Mouse (Mus musculus) myocyte (in vitro differentiated cells): ENCODE measurements at regions not wholly inside any gene's neighbourhood (a gene's known extent, or its start where the extent isn't known, plus 50 kb on each side); places are given as distances from the start of the nearest gene placed in this dataset.

Source experiments
- E2F4 ChIP-seq: IDR thresholded peaks from one replicate; pipeline ENCODE4 v1.6.1; 2011; ENCODE audit warnings: mild to moderate bottlenecking, control low read depth, moderate library complexity; ENCODE audit not compliant: insufficient read depth
- MYOG ChIP-seq, 3 experiments: IDR thresholded peaks; one replicate each; pipeline ENCODE4 v1.6.1; 2011; ENCODE audit warnings: control low read depth in 2 of 3, low read depth in 2 of 3, mild to moderate bottlenecking in 2 of 3; ENCODE audit not compliant: insufficient read length in 2 of 3, control insufficient read depth in 1 of 3, insufficient read depth in 1 of 3
- POLR2A ChIP-seq: IDR thresholded peaks from one replicate; pipeline ENCODE4 v1.6.1; 2011; ENCODE audit warnings: low read depth, mild to moderate bottlenecking, control low read depth, moderate library complexity; ENCODE audit not compliant: insufficient read length
- POLR2AphosphoS2 ChIP-seq: IDR thresholded peaks from one replicate; pipeline ENCODE4 v1.6.1; 2011; ENCODE audit warnings: low read depth, control low read depth; ENCODE audit not compliant: insufficient read length
- TCF3 ChIP-seq: IDR thresholded peaks from one replicate; pipeline ENCODE4 v1.6.1; 2011; ENCODE audit warnings: low read depth, control low read depth; ENCODE audit not compliant: insufficient read length

DNA sequence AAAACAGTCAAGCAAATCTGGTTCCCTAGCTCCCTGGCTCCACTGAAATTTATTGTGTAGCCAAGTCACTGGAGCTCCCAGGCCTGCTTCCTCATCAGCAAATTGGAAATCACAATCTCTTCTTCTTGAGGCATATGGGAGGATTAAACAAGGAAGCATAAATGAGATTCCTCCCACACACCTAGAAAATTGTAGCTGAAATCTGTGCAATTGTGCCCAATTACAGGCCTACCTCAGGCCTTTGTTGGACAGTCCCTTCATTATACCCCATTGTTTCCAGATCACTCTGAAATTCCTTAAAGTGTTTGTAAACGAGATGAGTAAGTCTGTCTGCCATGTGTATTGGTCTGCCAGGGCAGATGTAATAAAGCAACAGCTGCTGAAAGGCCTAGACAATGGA lies 326.8 kb upstream of the Zfp703 start:
- TF ChIP-seq POLR2A (no peak), TCF3 (no peak), MYOG (IDR thresholded peaks at IDR 0.05; ENCODE audit: control insufficient read depth in 1 of 3, insufficient read depth in 1 of 3, insufficient read length in 2 of 3, low read depth in 2 of 3) (no peak), E2F4 (no peak), POLR2AphosphoS2 (no peak)
